Mouse (Mus musculus) B cell, adult 62 days (primary cell): ENCODE results near the gene Ap1g2. TPM values are rescaled to one million over a fixed set of nuclear protein-coding genes. Genes with fewer than 3 reads are reported as not detected.

ENCODE experiments used
- total RNA-seq: library from RNA; stranded (reverse); gene quantifications from 4 replicates; pipeline ENCODE4 v1.2.4, GENCODE M21; 2023

Gene Ap1g2
- 112 to 137 TPM (median 125 TPM) in 4 replicates for total RNA-seq

GRCm38 (mm10) chr14:55105836-55106809 lies at the start of gene Ap1g2:
Gene Ap1g2 (minus strand): TSS chr14:55106593.

GRCm38 (mm10) chr14:55116425-55117200 lies 10.2 kb upstream of the Ap1g2 start, which contains the start of gene Jph4:
Gene Jph4 (minus strand): TSS chr14:55116935.

DNA sequence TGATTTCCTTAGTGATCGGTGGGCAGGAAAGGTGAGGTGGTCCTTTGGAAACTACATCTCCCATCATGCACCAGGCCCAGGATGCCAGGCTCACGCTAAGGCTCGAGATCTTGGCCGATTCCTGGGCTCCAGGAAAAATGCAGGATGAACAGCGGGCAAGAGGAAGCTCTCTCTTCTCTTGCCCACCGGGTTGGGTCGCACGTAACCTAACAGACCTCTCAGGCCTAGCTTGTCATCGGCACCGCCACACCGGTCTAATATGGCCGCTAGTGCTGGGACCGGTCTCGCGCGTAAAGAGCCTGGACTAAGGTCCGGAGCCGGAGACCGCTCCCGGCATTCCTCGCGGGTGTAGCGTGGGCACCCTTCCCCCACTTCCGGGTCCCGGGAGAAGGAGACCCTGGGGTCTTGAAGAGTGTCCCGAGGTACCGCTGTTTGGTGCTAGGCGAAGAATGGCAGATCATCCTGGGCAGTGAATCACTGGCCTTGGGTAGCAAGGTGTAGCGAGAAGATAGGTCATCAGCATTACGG lies 11.6 kb downstream of the Ap1g2 start, which contains the start of gene Thtpa:
TSS of gene Thtpa (plus strand) at position 81 of the 528 bp plus-strand sequence.

GRCm38 (mm10) chr14:55092011-55092577 lies 14.3 kb downstream of the Ap1g2 start, which contains the start of gene Zfhx2:
Gene Zfhx2 (minus strand): TSS chr14:55092324.

Other genes with a start within 250 kb of the Ap1g2 start
- 5.8 to 12.1 TPM (median 7.2 TPM) in 4 replicates for gene Homez, start 235.6 kb downstream of the Ap1g2 start, total RNA-seq
- gene Ppp1r3e, start 229.0 kb downstream of the Ap1g2 start, total RNA-seq, result 1.5 to 4.7 TPM (median 2.8 TPM) in 4 replicates
- 7.9 to 12.7 TPM (median 9.6 TPM) in 4 replicates for gene Bcl2l2, start 223.2 kb downstream of the Ap1g2 start, total RNA-seq
- gene Gm20521, start 223.2 kb downstream of the Ap1g2 start, total RNA-seq, result 2.0 to 2.7 TPM in 2 of 4 replicates, not detected in the others
- 271 to 284 TPM (median 277 TPM) in 4 replicates for gene Pabpn1, start 214.1 kb downstream of the Ap1g2 start, total RNA-seq
- gene Slc22a17, start 193.5 kb downstream of the Ap1g2 start, total RNA-seq, result 2.2 to 5.5 TPM (median 3.5 TPM) in 4 replicates
- not detected in 4 replicates for gene Efs, start 180.5 kb downstream of the Ap1g2 start, total RNA-seq
- gene Il25, start 173.9 kb downstream of the Ap1g2 start, total RNA-seq, result not detected in 4 replicates
- not detected in 4 replicates for gene Cmtm5, start 170.3 kb downstream of the Ap1g2 start, total RNA-seq
- not detected in 4 replicates for gene Myh6, start 139.7 kb downstream of the Ap1g2 start, total RNA-seq
- gene Gm17428, start 129.7 kb downstream of the Ap1g2 start, total RNA-seq, result not detected in 4 replicates
- not detected in 4 replicates for gene Myh7, start 112.0 kb downstream of the Ap1g2 start, total RNA-seq
- 65.3 to 77.2 TPM (median 71.8 TPM) in 4 replicates for gene Ngdn, start 91.1 kb downstream of the Ap1g2 start, total RNA-seq
- gene Zfhx2, start 14.3 kb downstream of the Ap1g2 start, total RNA-seq, result 15.4 to 19.8 TPM (median 16.4 TPM) in 4 replicates
- gene Thtpa, start 11.8 kb downstream of the Ap1g2 start, total RNA-seq, result 4.4 to 6.4 TPM (median 5.9 TPM) in 4 replicates
- not detected in 4 replicates for gene Jph4, start 10.3 kb upstream of the Ap1g2 start, total RNA-seq
- gene Dhrs2, start 115.4 kb upstream of the Ap1g2 start, total RNA-seq, result not detected in 4 replicates